Mouse (Mus musculus): ENCODE data around the gene Rsu1. TPM values are rescaled to one million over a fixed set of nuclear protein-coding genes. Genes with fewer than 3 reads are reported as not detected.

Gene Rsu1
- polyA plus RNA-seq, 1 experiment = 67.7 TPM

DNA sequence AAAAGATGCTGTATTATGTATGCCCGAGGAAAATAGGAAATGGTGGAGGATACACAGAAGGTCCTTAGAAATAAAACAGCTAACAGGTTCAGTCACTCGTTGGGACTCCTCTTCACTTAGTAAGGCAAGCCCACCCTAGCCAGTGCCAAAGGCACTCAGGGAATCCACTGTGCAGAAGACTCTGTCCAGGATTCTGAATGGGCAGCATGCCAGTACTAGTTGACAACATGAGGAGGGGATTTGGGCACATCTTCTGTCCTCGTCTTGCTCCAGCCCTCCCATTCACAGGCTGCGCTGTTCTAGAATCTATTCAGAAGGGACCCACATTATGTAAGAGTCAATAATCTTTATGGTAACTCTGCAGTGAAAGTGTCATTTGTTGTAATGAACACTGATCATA is 181.4 kb downstream of the Rsu1 start:
- Histone ChIP-seq H3K27ac (ENCODE audit: insufficient read depth, low read length) (no peak overlapping the region), H3K4me3 (ENCODE audit: low read depth, low read length) (no peak overlapping the region), H3K4me1 (ENCODE audit: control insufficient read depth, insufficient read depth, low read length) (no peaks in the 10 kb centered on the region), H3K9me3 (replicated peaks; ENCODE audit: control insufficient read depth, insufficient read depth, low read length, poor library complexity, severe bottlenecking) (no peaks in the 10 kb centered on the region), H3K27me3 (ENCODE audit: control insufficient read depth, insufficient read depth, low read length, poor library complexity, severe bottlenecking) (no peaks in the 10 kb centered on the region), H3K9ac (ENCODE audit: low read depth, poor library complexity, severe bottlenecking) (no peak overlapping the region), H3K36me3 (ENCODE audit: control insufficient read depth, insufficient read depth, low read length, poor library complexity, severe bottlenecking) (no peaks in the 10 kb centered on the region)
- TF ChIP-seq EP300 (IDR thresholded peaks at IDR 0.05; ENCODE audit: insufficient read depth, low read depth, low read length) (no peak), POLR2A (IDR thresholded peaks at IDR 0.05; ENCODE audit: insufficient read depth, low read length) (no peak), CTCF (IDR thresholded peaks at IDR 0.05; ENCODE audit: low read depth, low read length) (no peak)

- no peaks in the 10 kb centered on the region for H3K4me1 ChIP-seq (ENCODE audit: control insufficient read depth, insufficient read depth, low read length)
- no peaks in the 10 kb centered on the region for H3K9me3 ChIP-seq (replicated peaks; ENCODE audit: control insufficient read depth, insufficient read depth, low read length, poor library complexity, severe bottlenecking)
- TF ChIP-seq EP300 (IDR thresholded peaks at IDR 0.05; ENCODE audit: insufficient read depth, low read depth, low read length) (no peak), CTCF (IDR thresholded peaks at IDR 0.05; ENCODE audit: low read depth, low read length) (no peak)
- H3K27ac ChIP-seq (ENCODE audit: insufficient read depth, low read length) = no peak overlapping the region
- H3K4me3 ChIP-seq (ENCODE audit: low read depth, low read length) = no peak overlapping the region
- H3K9ac ChIP-seq (ENCODE audit: low read depth, poor library complexity, severe bottlenecking) = no peak overlapping the region
- no peaks in the 10 kb centered on the region for H3K27me3 ChIP-seq (ENCODE audit: control insufficient read depth, insufficient read depth, low read length, poor library complexity, severe bottlenecking)
- no peaks in the 10 kb centered on the region for H3K36me3 ChIP-seq (ENCODE audit: control insufficient read depth, insufficient read depth, low read length, poor library complexity, severe bottlenecking)
These were observed 182.9 kb downstream of the Rsu1 start for GRCm38 (mm10) chr2:13088266-13088665.

- no peaks in the 10 kb centered on the region for H3K4me1 ChIP-seq (ENCODE audit: control insufficient read depth, insufficient read depth, low read length)
- H3K27me3 ChIP-seq (ENCODE audit: control insufficient read depth, insufficient read depth, low read length, poor library complexity, severe bottlenecking) = no peaks in the 10 kb centered on the region
These were observed 183.4 kb downstream of the Rsu1 start for GRCm38 (mm10) chr2:13087811-13088210.

DNA sequence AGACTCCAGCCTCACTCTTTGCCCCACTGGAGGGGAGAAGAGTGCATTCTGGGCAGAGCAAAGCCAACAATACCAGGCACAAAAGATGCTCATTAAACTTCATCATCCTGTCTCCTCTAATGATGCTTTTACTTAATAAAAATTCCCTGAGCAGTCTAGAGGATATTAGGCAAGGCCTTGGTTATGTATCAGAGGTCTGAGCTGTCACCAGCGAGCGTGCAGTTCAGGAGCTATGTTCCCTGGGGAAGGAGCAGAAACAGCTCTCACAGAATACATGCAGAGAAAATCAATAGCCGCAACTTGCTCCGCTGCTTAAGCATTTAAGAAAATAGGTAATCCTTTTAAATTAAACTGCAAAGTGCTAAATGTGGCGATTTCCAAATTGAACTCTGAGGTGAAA is 187.0 kb downstream of the Rsu1 start:
- no peaks in the 10 kb centered on the region for H3K9me3 ChIP-seq (replicated peaks; ENCODE audit: control insufficient read depth, insufficient read depth, low read length, poor library complexity, severe bottlenecking)

More at GRCm38 (mm10) chr2:13087811-13088210, 183.4 kb downstream of the Rsu1 start:
- Histone ChIP-seq H3K27ac (ENCODE audit: insufficient read depth, low read length) (no peak overlapping the region), H3K9me3 (replicated peaks; ENCODE audit: control insufficient read depth, insufficient read depth, low read length, poor library complexity, severe bottlenecking) (no peaks in the 10 kb centered on the region), H3K4me3 (ENCODE audit: low read depth, low read length) (no peak overlapping the region), H3K9ac (ENCODE audit: low read depth, poor library complexity, severe bottlenecking) (no peak overlapping the region), H3K36me3 (ENCODE audit: control insufficient read depth, insufficient read depth, low read length, poor library complexity, severe bottlenecking) (no peaks in the 10 kb centered on the region)
- no peak for TF ChIP-seq POLR2A (IDR thresholded peaks at IDR 0.05; ENCODE audit: insufficient read depth, low read length)
- TF ChIP-seq CTCF (IDR thresholded peaks at IDR 0.05; ENCODE audit: low read depth, low read length) = no peak
- TF ChIP-seq EP300 (IDR thresholded peaks at IDR 0.05; ENCODE audit: insufficient read depth, low read depth, low read length) = no peak

GRCm38 (mm10) chr2:13080476-13080875 is 190.7 kb downstream of the Rsu1 start:
- H3K4me3 ChIP-seq (ENCODE audit: low read depth, low read length) = no peak overlapping the region
- H3K27ac ChIP-seq (ENCODE audit: insufficient read depth, low read length) = no peak overlapping the region
- H3K4me1 ChIP-seq (ENCODE audit: control insufficient read depth, insufficient read depth, low read length) = peaks cover 2% of the 10 kb centered on the region
- TF ChIP-seq EP300 (IDR thresholded peaks at IDR 0.05; ENCODE audit: insufficient read depth, low read depth, low read length) (no peak), POLR2A (IDR thresholded peaks at IDR 0.05; ENCODE audit: insufficient read depth, low read length) (no peak), CTCF (IDR thresholded peaks at IDR 0.05; ENCODE audit: low read depth, low read length) (no peak)
- no peaks in the 10 kb centered on the region for H3K36me3 ChIP-seq (ENCODE audit: control insufficient read depth, insufficient read depth, low read length, poor library complexity, severe bottlenecking)
- no peaks in the 10 kb centered on the region for H3K9me3 ChIP-seq (replicated peaks; ENCODE audit: control insufficient read depth, insufficient read depth, low read length, poor library complexity, severe bottlenecking)
- H3K27me3 ChIP-seq (ENCODE audit: control insufficient read depth, insufficient read depth, low read length, poor library complexity, severe bottlenecking) = no peaks in the 10 kb centered on the region
- H3K9ac ChIP-seq (ENCODE audit: low read depth, poor library complexity, severe bottlenecking) = no peak overlapping the region

More for the DNA sequence above, 187.0 kb downstream of the Rsu1 start:
- Histone ChIP-seq H3K4me3 (ENCODE audit: low read depth, low read length) (no peak overlapping the region), H3K9ac (ENCODE audit: low read depth, poor library complexity, severe bottlenecking) (no peak overlapping the region), H3K27me3 (ENCODE audit: control insufficient read depth, insufficient read depth, low read length, poor library complexity, severe bottlenecking) (no peaks in the 10 kb centered on the region), H3K36me3 (ENCODE audit: control insufficient read depth, insufficient read depth, low read length, poor library complexity, severe bottlenecking) (no peaks in the 10 kb centered on the region), H3K27ac (ENCODE audit: insufficient read depth, low read length) (no peak overlapping the region), H3K4me1 (ENCODE audit: control insufficient read depth, insufficient read depth, low read length) (no peaks in the 10 kb centered on the region)
- TF ChIP-seq CTCF (IDR thresholded peaks at IDR 0.05; ENCODE audit: low read depth, low read length) (no peak), EP300 (IDR thresholded peaks at IDR 0.05; ENCODE audit: insufficient read depth, low read depth, low read length) (no peak), POLR2A (IDR thresholded peaks at IDR 0.05; ENCODE audit: insufficient read depth, low read length) (no peak)

GRCm38 (mm10) chr2:13072243-13072642 is 199.0 kb downstream of the Rsu1 start:
- peaks cover under 1% of the 10 kb centered on the region for H3K4me1 ChIP-seq (ENCODE audit: control insufficient read depth, insufficient read depth, low read length)
- no peaks in the 10 kb centered on the region for H3K27me3 ChIP-seq (ENCODE audit: control insufficient read depth, insufficient read depth, low read length, poor library complexity, severe bottlenecking)
- H3K36me3 ChIP-seq (ENCODE audit: control insufficient read depth, insufficient read depth, low read length, poor library complexity, severe bottlenecking) = no peaks in the 10 kb centered on the region
- no peak overlapping the region for H3K4me3 ChIP-seq (ENCODE audit: low read depth, low read length)
- H3K9me3 ChIP-seq (replicated peaks; ENCODE audit: control insufficient read depth, insufficient read depth, low read length, poor library complexity, severe bottlenecking) = no peaks in the 10 kb centered on the region
- H3K27ac ChIP-seq (ENCODE audit: insufficient read depth, low read length) = no peak overlapping the region
- no peak for TF ChIP-seq EP300 (IDR thresholded peaks at IDR 0.05; ENCODE audit: insufficient read depth, low read depth, low read length)
- no peak for TF ChIP-seq CTCF (IDR thresholded peaks at IDR 0.05; ENCODE audit: low read depth, low read length)
- TF ChIP-seq POLR2A (IDR thresholded peaks at IDR 0.05; ENCODE audit: insufficient read depth, low read length) = no peak
- H3K9ac ChIP-seq (ENCODE audit: low read depth, poor library complexity, severe bottlenecking) = no peak overlapping the region

Measured in ES-Bruce4 (cell line).